Mouse (Mus musculus) heart, embryonic 11.5 days (tissue): ENCODE data around the gene Mnat1. TPM values are rescaled to one million over a fixed set of nuclear protein-coding genes. Genes with fewer than 3 reads are reported as not detected.

Source experiments
- ATAC-seq: fragments of 200-750 bp; cut with Nextera tagmentation; replicated peaks from 2 replicates; pipeline ENCODE4 v1.8.0; 2017; ENCODE audit warnings: moderate library complexity; ENCODE audit not compliant: insufficient number of reproducible peaks, low FRiP score, low TSS enrichment
- H3K27ac ChIP-seq: fragments of 300-500 bp; sonication (generic); 2 replicates; pipeline ENCODE4 v1.5.1; 2014; ENCODE audit warnings: mild to moderate bottlenecking, low read depth, low read length
- H3K27me3 ChIP-seq: fragments of 300-500 bp; sonication (generic); 2 replicates; pipeline ENCODE4 v1.6.1; 2014; ENCODE audit warnings: mild to moderate bottlenecking, low read length, mixed read lengths; ENCODE audit not compliant: control insufficient read depth, insufficient read depth
- H3K36me3 ChIP-seq: fragments of 300-500 bp; sonication (generic); 2 replicates; pipeline ENCODE4 v1.6.1; 2014; ENCODE audit warnings: mild to moderate bottlenecking, low read length, moderate library complexity, mixed read lengths; ENCODE audit not compliant: control insufficient read depth, insufficient read depth
- H3K4me1 ChIP-seq: fragments of 300-500 bp; sonication (generic); 2 replicates; pipeline ENCODE4 v1.6.1; 2014; ENCODE audit warnings: low read length; ENCODE audit not compliant: control insufficient read depth, insufficient read depth
- H3K4me2 ChIP-seq: fragments of 300-500 bp; sonication (generic); 2 replicates; pipeline ENCODE4 v1.6.1; 2014; ENCODE audit warnings: mild to moderate bottlenecking, moderate library complexity
- H3K4me3 ChIP-seq: fragments of 300-500 bp; sonication (generic); 2 replicates; pipeline ENCODE4 v1.5.1; 2014; ENCODE audit warnings: low read depth, low read length
- H3K9ac ChIP-seq: fragments of 300-500 bp; sonication (generic); 2 replicates; pipeline ENCODE4 v1.6.1; 2014; ENCODE audit warnings: mild to moderate bottlenecking, low read depth, low read length, moderate library complexity
- H3K9me3 ChIP-seq: fragments of 300-500 bp; sonication (generic); replicated peaks from 2 replicates; pipeline ENCODE4 v1.6.1; 2016; ENCODE audit warnings: low read length; ENCODE audit not compliant: control insufficient read depth
- WGBS: fragments of 180-500 bp; shearing (Covaris S2); extraction: QIAGEN DNeasy Blood & Tissue Kit; methylation state at CpG from one replicate; pipeline ENCODE4 v1.1.7; 2014; ENCODE audit not compliant: insufficient replicate concordance; 5-methylcytosine and 5-hydroxymethylcytosine counted together
- polyA plus RNA-seq: library from polyadenylated mRNA; unstranded; fragments of >200 nt; fragmentation: Nextera tagmentation; extraction: Ambion mirVana; gene quantifications from 2 replicates; pipeline ENCODE4 v1.2.1, GENCODE M21; 2014

Gene Mnat1
- polyA plus RNA-seq, 1 experiment from 2014 or later: 32.6 TPM

DNA sequence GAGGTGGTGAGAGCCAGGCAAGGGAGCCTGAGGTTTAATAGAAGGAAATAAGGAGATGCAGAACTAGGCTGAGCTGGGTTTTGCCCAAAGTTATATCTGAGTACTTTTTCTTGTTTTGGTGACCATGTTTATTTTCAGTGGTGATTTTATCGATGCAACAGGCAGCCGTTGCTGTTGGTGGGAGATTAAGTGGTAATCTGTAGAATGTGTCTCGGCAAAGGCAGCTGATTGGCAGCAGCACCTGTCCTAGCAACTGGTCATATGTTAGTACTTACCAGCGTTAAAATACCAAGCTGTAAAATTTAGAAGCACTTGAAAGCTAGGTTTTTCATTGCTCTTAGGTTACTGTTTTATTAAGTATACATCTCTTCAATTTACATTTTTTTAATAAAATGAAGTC lies 83.5 kb downstream of the Mnat1 start:
- no peak overlapping the region for H3K4me3 ChIP-seq
- peaks cover 9% of the 10 kb centered on the region; the same call in 1 of the 2 replicates for H3K4me1 ChIP-seq
- no peak overlapping the region for H3K9ac ChIP-seq
- no peaks in the 10 kb centered on the region for H3K9me3 ChIP-seq
- H3K36me3 ChIP-seq: no peaks in the 10 kb centered on the region
- no peak overlapping the region for H3K27ac ChIP-seq
- ATAC-seq: no peak
- H3K27me3 ChIP-seq: no peaks in the 10 kb centered on the region
- no peak overlapping the region for H3K4me2 ChIP-seq
- WGBS: 49% methylated on average over 4 of the region's 4 CpGs

DNA sequence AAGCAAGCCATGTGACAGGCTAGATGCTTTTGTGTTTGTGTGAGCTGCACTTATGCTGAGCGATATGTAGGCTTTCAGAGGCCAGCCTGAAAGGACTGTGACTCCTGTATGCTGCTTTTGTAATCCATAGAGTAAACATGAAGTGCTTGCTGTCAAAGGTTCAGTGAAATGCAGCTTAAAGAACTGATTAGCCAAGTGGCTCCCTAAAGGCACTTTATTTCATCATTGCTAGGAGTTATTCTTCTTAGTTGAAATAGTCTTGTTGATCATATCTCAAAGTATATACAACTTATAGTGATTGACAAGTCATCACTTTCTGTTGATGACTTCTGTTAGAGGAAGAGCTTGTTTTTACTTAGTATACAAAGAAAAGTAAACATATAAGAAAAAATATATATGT lies 83.9 kb downstream of the Mnat1 start:
- Histone ChIP-seq H3K27ac (no peak overlapping the region), H3K9me3 (no peaks in the 10 kb centered on the region), H3K4me3 (no peak overlapping the region), H3K4me1 (peaks cover 9% of the 10 kb centered on the region; the same call in 1 of the 2 replicates), H3K4me2 (no peak overlapping the region), H3K27me3 (no peaks in the 10 kb centered on the region), H3K36me3 (no peaks in the 10 kb centered on the region), H3K9ac (no peak overlapping the region)
- 69% methylated on average over 1 of the region's 1 CpGs for WGBS
- ATAC-seq: no peak

DNA sequence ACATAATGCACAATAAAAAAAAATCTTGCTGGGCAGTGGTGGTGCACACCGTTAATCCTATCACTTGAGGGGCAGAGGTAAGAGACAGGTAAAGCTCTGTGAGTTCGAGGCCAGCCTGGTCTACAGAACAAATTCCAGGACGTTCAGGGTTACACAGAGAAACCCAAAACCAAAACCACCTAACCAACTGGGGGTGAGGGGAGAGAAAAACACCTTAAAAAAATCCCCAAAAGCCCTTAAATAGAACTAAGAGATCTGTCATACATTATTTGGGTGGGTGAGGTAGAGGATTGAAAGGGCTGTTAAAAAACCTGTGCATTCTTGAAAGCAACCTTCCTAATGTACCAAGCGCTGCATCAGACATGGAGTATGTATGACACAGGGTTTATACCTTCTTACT lies 85.0 kb downstream of the Mnat1 start:
- no peak overlapping the region for H3K27ac ChIP-seq
- ATAC-seq: no peak
- WGBS: 94% methylated on average over 4 of the region's 4 CpGs
- H3K27me3 ChIP-seq: no peaks in the 10 kb centered on the region
- H3K4me3 ChIP-seq: no peak overlapping the region
- H3K4me2 ChIP-seq: no peak overlapping the region
- no peaks in the 10 kb centered on the region for H3K9me3 ChIP-seq
- H3K4me1 ChIP-seq: peaks cover 9% of the 10 kb centered on the region; the same call in 1 of the 2 replicates
- H3K9ac ChIP-seq: no peak overlapping the region
- H3K36me3 ChIP-seq: no peaks in the 10 kb centered on the region

DNA sequence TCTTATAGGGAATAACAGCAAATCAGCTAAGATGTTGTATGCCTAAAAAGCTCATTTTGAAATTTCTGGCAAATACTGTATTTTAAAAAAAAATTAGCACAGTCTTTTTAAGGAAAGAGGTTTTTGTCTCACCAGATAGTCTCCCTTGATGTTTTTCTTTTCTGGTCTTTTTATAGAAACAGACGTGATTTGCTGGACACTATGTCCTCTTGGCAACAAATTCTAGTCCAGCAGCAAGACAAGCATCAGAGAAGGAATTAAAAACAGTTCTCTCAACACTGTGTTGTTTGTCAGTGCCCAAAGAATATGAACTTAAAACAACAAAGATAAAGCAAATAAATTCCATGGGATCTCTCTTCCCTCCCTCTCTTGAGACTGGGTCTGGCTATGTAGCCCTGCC lies 85.6 kb downstream of the Mnat1 start:
- no peak for ATAC-seq
- no peak overlapping the region for H3K27ac ChIP-seq
- no peak overlapping the region for H3K4me2 ChIP-seq
- no peaks in the 10 kb centered on the region for H3K36me3 ChIP-seq
- H3K4me3 ChIP-seq: no peak overlapping the region
- WGBS: 18% methylated on average over 1 of the region's 1 CpGs
- H3K9me3 ChIP-seq: no peaks in the 10 kb centered on the region
- peaks cover 9% of the 10 kb centered on the region; the same call in 1 of the 2 replicates for H3K4me1 ChIP-seq
- no peak overlapping the region for H3K9ac ChIP-seq
- no peaks in the 10 kb centered on the region for H3K27me3 ChIP-seq

DNA sequence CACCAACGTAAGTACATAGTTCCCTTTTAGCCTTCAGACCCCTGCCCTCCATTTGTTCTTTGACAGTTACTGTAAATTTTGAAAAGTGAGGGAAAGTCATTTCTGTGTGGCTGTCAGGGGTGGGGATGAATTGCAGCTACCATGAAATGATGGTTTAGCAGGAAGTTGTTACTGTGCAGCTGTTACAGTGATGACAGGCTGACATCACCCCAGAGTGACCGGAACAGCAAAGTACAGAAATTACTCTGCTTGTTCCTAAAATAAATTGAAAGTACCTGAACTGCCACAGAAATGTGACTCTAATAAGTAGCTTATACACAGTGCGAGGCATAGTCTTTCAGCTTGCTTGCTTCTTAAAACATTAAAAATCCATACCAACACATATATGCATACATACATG lies 86.9 kb downstream of the Mnat1 start:
- Histone ChIP-seq H3K4me2 (no peak overlapping the region), H3K4me1 (peaks cover 9% of the 10 kb centered on the region; the same call in 1 of the 2 replicates), H3K9me3 (no peaks in the 10 kb centered on the region), H3K27ac (no peak overlapping the region), H3K4me3 (no peak overlapping the region), H3K9ac (no peak overlapping the region), H3K27me3 (no peaks in the 10 kb centered on the region), H3K36me3 (no peaks in the 10 kb centered on the region)
- 50% methylated on average over 3 of the region's 3 CpGs for WGBS
- ATAC-seq: no peak

GRCm38 (mm10) chr12:73215773-73216172 lies 92.3 kb downstream of the Mnat1 start:
- Histone ChIP-seq H3K4me3 (no peak overlapping the region), H3K27me3 (no peaks in the 10 kb centered on the region), H3K36me3 (peaks cover 2% of the 10 kb centered on the region; the same call in 1 of the 2 replicates), H3K4me1 (no peaks in the 10 kb centered on the region), H3K9ac (no peak overlapping the region), H3K27ac (no peak overlapping the region), H3K9me3 (no peaks in the 10 kb centered on the region), H3K4me2 (no peak overlapping the region)
- WGBS: 80% methylated on average over 5 of the region's 5 CpGs
- no peak for ATAC-seq

GRCm38 (mm10) chr12:73218632-73219031 lies 95.1 kb downstream of the Mnat1 start:
- H3K9me3 ChIP-seq: no peaks in the 10 kb centered on the region
- H3K9ac ChIP-seq: no peak overlapping the region
- H3K4me1 ChIP-seq: no peaks in the 10 kb centered on the region
- H3K36me3 ChIP-seq: peaks cover 2% of the 10 kb centered on the region; the same call in 1 of the 2 replicates
- 85% methylated on average over 5 of the region's 5 CpGs for WGBS
- H3K4me2 ChIP-seq: no peak overlapping the region
- H3K4me3 ChIP-seq: no peak overlapping the region
- no peak overlapping the region for H3K27ac ChIP-seq
- H3K27me3 ChIP-seq: no peaks in the 10 kb centered on the region
- ATAC-seq: no peak

- Histone ChIP-seq H3K9ac (no peak overlapping the region), H3K4me3 (no peak overlapping the region), H3K27ac (no peak overlapping the region), H3K36me3 (peaks cover 2% of the 10 kb centered on the region; the same call in 1 of the 2 replicates), H3K4me2 (no peak overlapping the region), H3K27me3 (no peaks in the 10 kb centered on the region), H3K4me1 (no peaks in the 10 kb centered on the region), H3K9me3 (no peaks in the 10 kb centered on the region)
- ATAC-seq: no peak
- 71% methylated on average over 3 of the region's 3 CpGs for WGBS
Observed at GRCm38 (mm10) chr12:73221235-73221634, 97.7 kb downstream of the Mnat1 start.

DNA sequence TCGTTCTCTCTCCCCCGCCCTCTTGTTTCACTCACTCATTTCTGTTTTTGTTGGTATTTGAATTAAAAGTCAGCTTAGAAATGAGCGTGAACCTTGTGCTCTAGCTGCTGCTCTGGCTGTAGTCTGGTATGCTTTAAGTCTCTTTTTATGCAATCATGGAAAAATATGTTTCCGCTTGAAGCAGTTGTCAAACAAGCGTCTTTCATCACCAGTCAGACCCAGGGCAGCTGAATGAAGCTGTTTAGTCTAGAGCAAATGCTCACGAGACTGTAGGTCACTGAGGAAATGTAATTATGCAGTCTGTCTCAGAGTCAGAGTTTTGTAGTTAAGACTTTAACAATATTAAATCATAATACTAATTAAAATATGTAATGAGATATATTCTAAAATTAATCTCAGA lies 100.4 kb downstream of the Mnat1 start:
- no peaks in the 10 kb centered on the region for H3K9me3 ChIP-seq
- 68% methylated on average over 6 of the region's 6 CpGs for WGBS
- H3K36me3 ChIP-seq: peaks cover 2% of the 10 kb centered on the region; the same call in 1 of the 2 replicates
- H3K4me1 ChIP-seq: no peaks in the 10 kb centered on the region
- no peak overlapping the region for H3K4me2 ChIP-seq
- no peak for ATAC-seq
- H3K27me3 ChIP-seq: no peaks in the 10 kb centered on the region
- no peak overlapping the region for H3K27ac ChIP-seq
- no peak overlapping the region for H3K4me3 ChIP-seq
- no peak overlapping the region for H3K9ac ChIP-seq
